Mouse (Mus musculus) bone marrow macrophage, adult 2 months (primary cell): ENCODE measurements around the gene Gpx1.

Source experiments
- CTCF ChIP-seq: IDR thresholded peaks from 2 replicates; pipeline ENCODE4 v1.5.1; 2012; ENCODE audit warnings: low read depth, mild to moderate bottlenecking, low read length, moderate library complexity
- POLR2A ChIP-seq: IDR thresholded peaks from 2 replicates; pipeline ENCODE4 v1.6.1; 2012; ENCODE audit warnings: mild to moderate bottlenecking, low read depth, low read length, borderline replicate concordance

- TF ChIP-seq POLR2A (no peak), CTCF (no peak)
Measured at GRCm38 (mm10) chr9:108378736-108379135, 40.0 kb downstream of the Gpx1 start.
